Mouse (Mus musculus): Measurements from ENCODE around the gene Stxbp3. TPM values are rescaled to one million over a fixed set of nuclear protein-coding genes. Genes with fewer than 3 reads are reported as not detected.

Gene Stxbp3
- polyA plus RNA-seq, 1 experiment from 2014 or later, result 29.3 TPM

- 76% methylated on average over 9 of the region's 9 CpGs for WGBS
Measured at GRCm38 (mm10) chr3:108794780-108795179, 45.5 kb downstream of the Stxbp3 start.

GRCm38 (mm10) chr3:108792420-108792819 lies 47.9 kb downstream of the Stxbp3 start:
- Histone ChIP-seq H3K27me3 (no peaks in the 10 kb centered on the region), H3K36me3 (peaks cover 21% of the 10 kb centered on the region; the same call in 1 of the 2 replicates), H3K27ac (no peak overlapping the region), H3K9ac (no peak overlapping the region), H3K4me3 (no peak overlapping the region), H3K4me2 (replicated peaks) (no peak overlapping the region), H3K4me1 (peaks cover 33% of the 10 kb centered on the region; the same call in 1 of the 2 replicates), H3K9me3 (no peaks in the 10 kb centered on the region)
- ATAC-seq (ENCODE audit: insufficient number of reproducible peaks, insufficient read depth, low FRiP score, low TSS enrichment), result no peak

More at GRCm38 (mm10) chr3:108794780-108795179, 45.5 kb downstream of the Stxbp3 start:
- no peak for ATAC-seq (ENCODE audit: insufficient number of reproducible peaks, insufficient read depth, low FRiP score, low TSS enrichment)
- peaks cover 15% of the 10 kb centered on the region; the same call in 1 of the 2 replicates for H3K4me1 ChIP-seq
- H3K4me3 ChIP-seq, result no peak overlapping the region
- peaks cover 29% of the 10 kb centered on the region for H3K36me3 ChIP-seq
- H3K27ac ChIP-seq, result no peak overlapping the region
- no peaks in the 10 kb centered on the region for H3K9me3 ChIP-seq
- H3K4me2 ChIP-seq (replicated peaks), result no peak overlapping the region
- no peaks in the 10 kb centered on the region for H3K27me3 ChIP-seq
- no peak overlapping the region for H3K9ac ChIP-seq

- WGBS, result 30% methylated on average over 7 of the region's 7 CpGs
- Histone ChIP-seq H3K9ac (no peak overlapping the region), H3K27ac (0 out of 2 replicates have a peak overlapping the region, but pooled peaks have one; percentile 5), H3K36me3 (peaks cover 13% of the 10 kb centered on the region; the same call in 1 of the 2 replicates), H3K27me3 (no peaks in the 10 kb centered on the region), H3K9me3 (no peaks in the 10 kb centered on the region), H3K4me1 (peaks cover 33% of the 10 kb centered on the region; the same call in 1 of the 2 replicates), H3K4me2 (replicated peaks) (no peak overlapping the region), H3K4me3 (no peak overlapping the region)
- ATAC-seq (ENCODE audit: insufficient number of reproducible peaks, insufficient read depth, low FRiP score, low TSS enrichment), result peak; percentile 60; the same call in 1 of the 2 replicates
Measured at GRCm38 (mm10) chr3:108791054-108791706, 49.1 kb downstream of the Stxbp3 start.

GRCm38 (mm10) chr3:108790499-108790898 lies 49.8 kb downstream of the Stxbp3 start:
- peaks cover 10% of the 10 kb centered on the region; the same call in 1 of the 2 replicates for H3K36me3 ChIP-seq
- 0 out of 2 replicates have a peak, but pooled peaks cover under 1% of the 10 kb centered on the region for H3K9me3 ChIP-seq
- H3K4me3 ChIP-seq, result no peak overlapping the region
- no peak for ATAC-seq (ENCODE audit: insufficient number of reproducible peaks, insufficient read depth, low FRiP score, low TSS enrichment)
- no peak overlapping the region for H3K4me2 ChIP-seq (replicated peaks)
- no peaks in the 10 kb centered on the region for H3K27me3 ChIP-seq
- WGBS, result 70% methylated on average over 3 of the region's 3 CpGs
- peaks cover 33% of the 10 kb centered on the region; the same call in 1 of the 2 replicates for H3K4me1 ChIP-seq
- H3K27ac ChIP-seq, result no peak overlapping the region
- H3K9ac ChIP-seq, result no peak overlapping the region

GRCm38 (mm10) chr3:108789299-108789698 lies 51.0 kb downstream of the Stxbp3 start:
- Histone ChIP-seq H3K9ac (no peak overlapping the region), H3K27me3 (no peaks in the 10 kb centered on the region), H3K36me3 (peaks cover 7% of the 10 kb centered on the region; the same call in 1 of the 2 replicates), H3K27ac (no peak overlapping the region), H3K4me3 (no peak overlapping the region), H3K4me1 (peaks cover 33% of the 10 kb centered on the region; the same call in 1 of the 2 replicates), H3K4me2 (replicated peaks) (no peak overlapping the region), H3K9me3 (peaks cover 12% of the 10 kb centered on the region; the same call in 1 of the 2 replicates)
- ATAC-seq (ENCODE audit: insufficient number of reproducible peaks, insufficient read depth, low FRiP score, low TSS enrichment), result no peak
- 21% methylated on average over 5 of the region's 5 CpGs for WGBS

- Histone ChIP-seq H3K27me3 (no peaks in the 10 kb centered on the region), H3K27ac (no peak overlapping the region), H3K4me3 (no peak overlapping the region), H3K9ac (no peak overlapping the region), H3K9me3 (peaks cover 12% of the 10 kb centered on the region; the same call in 1 of the 2 replicates), H3K36me3 (peaks cover 7% of the 10 kb centered on the region; the same call in 1 of the 2 replicates), H3K4me1 (peaks cover 33% of the 10 kb centered on the region; the same call in 1 of the 2 replicates), H3K4me2 (replicated peaks) (no peak overlapping the region)
- WGBS, result 87% methylated on average over 4 of the region's 4 CpGs
- ATAC-seq (ENCODE audit: insufficient number of reproducible peaks, insufficient read depth, low FRiP score, low TSS enrichment), result no peak
Measured at GRCm38 (mm10) chr3:108788455-108788794, 51.9 kb downstream of the Stxbp3 start.

GRCm38 (mm10) chr3:108787754-108788454 lies 52.4 kb downstream of the Stxbp3 start:
- H3K9me3 ChIP-seq, result peaks cover 12% of the 10 kb centered on the region; the same call in 1 of the 2 replicates
- H3K27ac ChIP-seq, result no peak overlapping the region

GRCm38 (mm10) chr3:108786520-108786919 lies 53.8 kb downstream of the Stxbp3 start:
- H3K4me3 ChIP-seq, result no peak overlapping the region
- peaks cover 30% of the 10 kb centered on the region; the same call in 1 of the 2 replicates for H3K4me1 ChIP-seq
- no peaks in the 10 kb centered on the region for H3K27me3 ChIP-seq
- WGBS, result 84% methylated on average over 6 of the region's 6 CpGs
- peaks cover 12% of the 10 kb centered on the region; the same call in 1 of the 2 replicates for H3K9me3 ChIP-seq
- H3K4me2 ChIP-seq (replicated peaks), result no peak overlapping the region
- no peaks in the 10 kb centered on the region for H3K36me3 ChIP-seq
- ATAC-seq (ENCODE audit: insufficient number of reproducible peaks, insufficient read depth, low FRiP score, low TSS enrichment), result no peak
- no peak overlapping the region for H3K27ac ChIP-seq
- H3K9ac ChIP-seq, result no peak overlapping the region

More at GRCm38 (mm10) chr3:108787754-108788454, 52.4 kb downstream of the Stxbp3 start:
- no peak for ATAC-seq (ENCODE audit: insufficient number of reproducible peaks, insufficient read depth, low FRiP score, low TSS enrichment)
- Histone ChIP-seq H3K9ac (no peak overlapping the region), H3K36me3 (peaks cover 7% of the 10 kb centered on the region; the same call in 1 of the 2 replicates), H3K4me2 (replicated peaks) (no peak overlapping the region), H3K4me1 (peaks cover 33% of the 10 kb centered on the region; the same call in 1 of the 2 replicates), H3K4me3 (no peak overlapping the region), H3K27me3 (no peaks in the 10 kb centered on the region)
- WGBS, result 41% methylated on average over 12 of the region's 12 CpGs

- Histone ChIP-seq H3K4me2 (replicated peaks) (no peak overlapping the region), H3K27me3 (no peaks in the 10 kb centered on the region), H3K36me3 (no peaks in the 10 kb centered on the region), H3K4me1 (peaks cover 11% of the 10 kb centered on the region; the same call in 1 of the 2 replicates), H3K9ac (no peak overlapping the region), H3K27ac (peak overlapping the region; percentile 60; the same call in 1 of the 2 replicates), H3K4me3 (no peak overlapping the region), H3K9me3 (peaks cover 12% of the 10 kb centered on the region; the same call in 1 of the 2 replicates)
- 47% methylated on average over 6 of the region's 6 CpGs for WGBS
- ATAC-seq (ENCODE audit: insufficient number of reproducible peaks, insufficient read depth, low FRiP score, low TSS enrichment), result no peak
Measured at GRCm38 (mm10) chr3:108782364-108782895, 57.9 kb downstream of the Stxbp3 start.

- Histone ChIP-seq H3K27ac (no peak overlapping the region), H3K4me2 (replicated peaks) (no peak overlapping the region), H3K27me3 (no peaks in the 10 kb centered on the region), H3K36me3 (no peaks in the 10 kb centered on the region), H3K9ac (no peak overlapping the region), H3K4me1 (peaks cover 11% of the 10 kb centered on the region; the same call in 1 of the 2 replicates), H3K9me3 (peaks cover 12% of the 10 kb centered on the region; the same call in 1 of the 2 replicates), H3K4me3 (no peak overlapping the region)
- 70% methylated on average over 5 of the region's 5 CpGs for WGBS
- no peak for ATAC-seq (ENCODE audit: insufficient number of reproducible peaks, insufficient read depth, low FRiP score, low TSS enrichment)
Measured at GRCm38 (mm10) chr3:108781884-108782270, 58.4 kb downstream of the Stxbp3 start.

- H3K27me3 ChIP-seq, result no peaks in the 10 kb centered on the region
- peaks cover 11% of the 10 kb centered on the region; the same call in 1 of the 2 replicates for H3K4me1 ChIP-seq
- 49% methylated on average over 10 of the region's 10 CpGs for WGBS
- ATAC-seq (ENCODE audit: insufficient number of reproducible peaks, insufficient read depth, low FRiP score, low TSS enrichment), result no peak
- H3K4me2 ChIP-seq (replicated peaks), result no peak overlapping the region
- no peaks in the 10 kb centered on the region for H3K36me3 ChIP-seq
- H3K4me3 ChIP-seq, result no peak overlapping the region
- H3K9ac ChIP-seq, result no peak overlapping the region
- H3K9me3 ChIP-seq, result peaks cover 12% of the 10 kb centered on the region; the same call in 1 of the 2 replicates
- H3K27ac ChIP-seq, result peak overlapping the region; percentile 51; the same call in 1 of the 2 replicates
Measured at GRCm38 (mm10) chr3:108781238-108781883, 59.0 kb downstream of the Stxbp3 start.
